Mouse (Mus musculus) thymus, adult 2 months (tissue): ENCODE measurements around the gene Rtn1.

Source experiments
- CTCF ChIP-seq: fragments of 200-500 bp; IDR thresholded peaks from 2 replicates; pipeline ENCODE4 v1.5.1; 2012; ENCODE audit warnings: mild to moderate bottlenecking, control low read depth, low read length, moderate library complexity, borderline replicate concordance; ENCODE audit not compliant: control insufficient read depth, poor library complexity, insufficient read depth; ENCODE audit errors: extremely low read depth
- POLR2A ChIP-seq: fragments of 200-500 bp; IDR thresholded peaks from 2 replicates; pipeline ENCODE4 v1.6.1; 2012; ENCODE audit warnings: mild to moderate bottlenecking, low read length, control low read depth, moderate library complexity; ENCODE audit not compliant: control insufficient read depth, poor library complexity, insufficient read depth; ENCODE audit errors: extremely low read depth

- no peak for TF ChIP-seq CTCF
- TF ChIP-seq POLR2A = no peak
These were observed 155.8 kb downstream of the Rtn1 start for GRCm38 (mm10) chr12:72253040-72253439.
